Mouse (Mus musculus): ENCODE results near the gene Rmi1. TPM values are rescaled to one million over a fixed set of nuclear protein-coding genes. Genes with fewer than 3 reads are reported as not detected.
"Not testable (repeated sequence)": the region's sequence is repeated elsewhere in the genome, so short reads cannot be mapped to it uniquely, and the experiment has no call there.

Gene Rmi1
- polyA plus RNA-seq, 1 experiment from 2014 or later, result 23.1 TPM

DNA sequence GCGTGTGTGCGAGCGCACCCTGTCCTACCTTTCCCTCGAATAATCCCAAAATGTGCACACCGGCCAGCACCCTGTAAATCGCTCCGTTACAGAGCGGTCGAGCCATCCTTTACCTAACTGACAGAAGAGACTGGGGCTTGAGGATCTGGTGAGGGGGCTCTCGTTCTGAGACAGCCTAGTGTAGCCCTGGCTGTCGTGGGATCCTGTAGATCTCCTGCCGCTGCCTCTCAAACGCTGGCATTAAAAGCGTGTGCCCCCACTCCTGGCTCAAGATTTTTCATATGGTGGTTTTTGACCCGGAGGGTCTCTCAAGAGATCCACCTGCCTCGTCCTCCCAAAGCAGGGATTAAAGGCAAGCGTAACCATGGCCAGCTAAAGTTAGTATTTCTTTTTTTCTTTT is 1.2 kb downstream of the Rmi1 start, which contains the start of gene Hnrnpk:
Gene Hnrnpk (minus strand): TSS at position 101 of the 400 bp plus-strand sequence.
- peak within 1 kb of the TSS; percentile 95 for H3K4me3 ChIP-seq
- peaks cover 17% of the 10 kb centered on the region for H3K4me1 ChIP-seq
- peak within 1 kb of the TSS; percentile 99 for H3K9ac ChIP-seq (replicated peaks)
- peak within 1 kb of the TSS; percentile 53 for H3K4me2 ChIP-seq (replicated peaks)
- H3K36me3 ChIP-seq; ATAC-seq (replicated peaks); H3K27me3 ChIP-seq; H3K9me3 ChIP-seq: not testable (repeated sequence)
- H3K27ac ChIP-seq (replicated peaks), result peak within 1 kb of the TSS; percentile 98
- 7% methylated on average over 17 of the region's 17 CpGs for WGBS

DNA sequence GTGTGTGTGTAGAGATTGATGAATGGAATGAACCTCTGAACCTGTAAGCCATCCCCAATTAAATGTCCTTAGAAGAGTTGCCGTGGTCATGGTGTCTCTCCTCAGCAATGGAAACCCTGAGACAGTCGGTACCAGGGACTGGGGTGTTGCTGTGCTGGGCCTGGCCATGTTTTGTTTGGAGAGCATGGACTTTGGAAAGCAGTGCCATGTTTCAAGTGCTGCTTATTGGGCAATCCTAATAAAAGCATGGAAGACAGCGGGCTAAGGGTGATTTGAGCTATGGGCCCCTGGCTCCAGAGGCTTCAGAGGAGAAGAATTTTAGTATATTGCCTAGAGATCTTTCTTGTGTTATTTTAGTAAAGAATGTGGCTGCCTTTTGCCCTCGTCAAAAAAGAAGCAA is 9.0 kb downstream of the Rmi1 start:
- Histone ChIP-seq H3K9ac (replicated peaks) (no peak overlapping the region), H3K27ac (replicated peaks) (no peak overlapping the region), H3K9me3 (no peaks in the 10 kb centered on the region), H3K36me3 (peaks cover 8% of the 10 kb centered on the region; the same call in 1 of the 2 replicates), H3K4me2 (replicated peaks) (no peak overlapping the region), H3K4me1 (no peaks in the 10 kb centered on the region), H3K4me3 (no peak overlapping the region), H3K27me3 (no peaks in the 10 kb centered on the region)
- 94% methylated on average over 4 of the region's 4 CpGs for WGBS
- ATAC-seq (replicated peaks), result no peak

DNA sequence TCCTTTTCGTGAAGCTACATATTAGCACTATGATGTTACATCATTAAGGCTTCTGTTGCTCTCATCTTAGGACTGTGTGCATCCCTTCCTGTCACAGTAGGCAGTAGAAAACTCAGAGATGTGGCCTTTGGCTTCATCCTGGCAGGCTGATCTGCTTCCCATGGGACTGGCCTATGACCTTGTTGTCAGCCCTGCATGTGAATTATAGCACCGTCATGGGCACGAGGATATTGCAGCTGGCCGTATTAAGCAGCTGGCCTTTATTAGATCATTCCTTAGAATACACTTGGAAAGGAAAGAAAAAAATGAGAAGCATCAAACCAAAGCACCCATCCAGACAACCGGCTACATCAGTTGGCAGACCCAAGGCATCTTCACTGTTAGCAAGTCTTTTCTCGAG is 13.3 kb downstream of the Rmi1 start:
- H3K4me2 ChIP-seq (replicated peaks), result no peak overlapping the region
- 85% methylated on average over 6 of the region's 6 CpGs for WGBS
- no peak for ATAC-seq (replicated peaks)
- no peak overlapping the region for H3K27ac ChIP-seq (replicated peaks)
- H3K36me3 ChIP-seq, result 0 out of 2 replicates have a peak, but pooled peaks cover 5% of the 10 kb centered on the region
- no peaks in the 10 kb centered on the region for H3K4me1 ChIP-seq
- no peak overlapping the region for H3K4me3 ChIP-seq
- H3K27me3 ChIP-seq, result no peaks in the 10 kb centered on the region
- H3K9ac ChIP-seq (replicated peaks), result no peak overlapping the region
- no peaks in the 10 kb centered on the region for H3K9me3 ChIP-seq

DNA sequence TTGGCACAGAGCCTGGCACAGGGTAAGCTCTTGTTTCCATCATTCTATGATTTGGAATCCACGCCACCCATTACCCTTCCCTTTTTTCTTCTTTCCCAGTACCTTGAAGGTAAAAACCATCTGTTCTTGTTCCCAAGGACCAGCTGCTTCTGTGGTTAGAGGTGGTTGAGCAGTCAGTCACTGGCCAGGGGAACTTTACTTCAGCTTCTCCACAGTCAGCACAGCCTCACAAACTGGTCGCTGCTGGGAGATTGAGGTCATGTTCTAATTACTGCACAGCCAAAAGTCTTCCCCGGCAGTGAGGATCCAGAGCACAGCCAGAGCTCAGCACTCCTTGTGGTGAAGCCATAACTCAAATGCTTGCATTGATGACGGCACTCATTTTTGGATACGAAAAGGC is 13.8 kb downstream of the Rmi1 start:
- no peaks in the 10 kb centered on the region for H3K9me3 ChIP-seq
- H3K9ac ChIP-seq (replicated peaks), result no peak overlapping the region
- no peak overlapping the region for H3K4me2 ChIP-seq (replicated peaks)
- ATAC-seq (replicated peaks), result no peak
- H3K27me3 ChIP-seq, result no peaks in the 10 kb centered on the region
- 90% methylated on average over 5 of the region's 5 CpGs for WGBS
- H3K4me1 ChIP-seq, result no peaks in the 10 kb centered on the region
- 0 out of 2 replicates have a peak, but pooled peaks cover 5% of the 10 kb centered on the region for H3K36me3 ChIP-seq
- no peak overlapping the region for H3K27ac ChIP-seq (replicated peaks)
- no peak overlapping the region for H3K4me3 ChIP-seq

DNA sequence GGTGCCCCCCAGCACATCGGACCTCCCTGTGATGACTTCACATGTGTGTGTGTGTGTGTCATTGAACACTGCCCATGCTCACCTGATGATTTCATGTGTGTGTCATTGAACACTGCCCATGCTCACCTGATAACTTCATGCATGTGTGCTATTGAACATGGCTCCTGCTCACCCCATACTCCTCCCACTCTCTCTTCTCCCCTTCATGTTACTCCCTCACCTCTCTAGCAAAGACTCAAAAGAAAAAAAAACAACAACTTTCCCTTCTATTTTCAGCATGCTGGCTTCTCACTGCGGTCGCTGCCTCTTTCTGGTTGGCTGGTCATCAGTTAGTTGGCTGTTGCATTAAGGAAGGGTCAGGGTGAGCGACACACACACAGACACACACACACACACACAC is 16.6 kb downstream of the Rmi1 start:
- Histone ChIP-seq H3K9me3 (no peaks in the 10 kb centered on the region), H3K27me3 (no peaks in the 10 kb centered on the region), H3K4me2 (replicated peaks) (no peak overlapping the region), H3K4me3 (no peak overlapping the region), H3K4me1 (no peaks in the 10 kb centered on the region), H3K27ac (replicated peaks) (no peak overlapping the region), H3K9ac (replicated peaks) (no peak overlapping the region), H3K36me3 (no peaks in the 10 kb centered on the region)
- WGBS, result 82% methylated on average over 4 of the region's 4 CpGs
- ATAC-seq (replicated peaks), result no peak

DNA sequence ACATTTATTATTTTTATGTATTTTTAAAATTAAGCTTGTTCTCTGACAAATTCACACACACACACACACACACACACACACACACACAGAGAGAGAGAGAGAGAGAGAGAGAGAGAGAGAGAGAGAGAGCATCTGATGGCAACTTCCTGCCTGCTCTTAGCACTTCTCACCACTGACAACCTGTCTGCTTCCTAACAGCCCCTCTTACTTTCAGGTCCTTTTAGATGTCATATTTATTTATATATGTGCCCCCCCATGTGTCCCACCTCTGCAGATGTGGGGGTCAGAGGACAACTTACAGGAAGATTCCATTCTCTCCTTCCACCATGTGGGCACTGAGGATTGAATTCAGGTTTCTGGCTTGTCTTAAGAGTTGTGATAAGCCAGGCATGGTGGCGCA is 17.2 kb downstream of the Rmi1 start:
- no peaks in the 10 kb centered on the region for H3K4me1 ChIP-seq
- no peaks in the 10 kb centered on the region for H3K9me3 ChIP-seq
- no peak overlapping the region for H3K4me3 ChIP-seq
- ATAC-seq (replicated peaks), result no peak
- no peak overlapping the region for H3K4me2 ChIP-seq (replicated peaks)
- no peak overlapping the region for H3K9ac ChIP-seq (replicated peaks)
- H3K36me3 ChIP-seq, result no peaks in the 10 kb centered on the region
- WGBS, result 97% methylated on average over 1 of the region's 1 CpGs
- no peaks in the 10 kb centered on the region for H3K27me3 ChIP-seq
- H3K27ac ChIP-seq (replicated peaks), result no peak overlapping the region

DNA sequence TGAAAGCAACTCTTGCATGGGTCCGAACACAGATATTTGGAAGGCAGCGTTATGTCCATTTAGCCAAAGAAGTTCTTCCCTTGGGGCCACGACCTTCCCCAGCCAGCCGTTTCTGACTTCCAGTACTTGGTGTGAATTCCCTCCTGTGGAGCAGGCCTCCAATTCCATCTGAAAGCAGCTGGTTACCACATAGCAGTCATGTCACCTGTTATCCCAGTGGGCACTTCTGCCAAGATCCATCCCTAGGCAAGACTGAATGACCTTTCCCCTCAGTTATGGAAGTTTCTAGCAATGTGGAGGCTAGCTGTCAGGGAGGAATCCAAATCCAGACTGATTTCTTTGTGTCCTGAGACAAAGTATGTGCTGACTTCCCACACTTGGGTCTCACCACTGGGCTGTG is 19.0 kb downstream of the Rmi1 start:
- Histone ChIP-seq H3K4me1 (no peaks in the 10 kb centered on the region), H3K9ac (replicated peaks) (no peak overlapping the region), H3K4me2 (replicated peaks) (no peak overlapping the region), H3K9me3 (no peaks in the 10 kb centered on the region), H3K27me3 (no peaks in the 10 kb centered on the region), H3K4me3 (no peak overlapping the region), H3K36me3 (no peaks in the 10 kb centered on the region), H3K27ac (replicated peaks) (no peak overlapping the region)
- ATAC-seq (replicated peaks), result no peak
- 84% methylated on average over 4 of the region's 4 CpGs for WGBS

DNA sequence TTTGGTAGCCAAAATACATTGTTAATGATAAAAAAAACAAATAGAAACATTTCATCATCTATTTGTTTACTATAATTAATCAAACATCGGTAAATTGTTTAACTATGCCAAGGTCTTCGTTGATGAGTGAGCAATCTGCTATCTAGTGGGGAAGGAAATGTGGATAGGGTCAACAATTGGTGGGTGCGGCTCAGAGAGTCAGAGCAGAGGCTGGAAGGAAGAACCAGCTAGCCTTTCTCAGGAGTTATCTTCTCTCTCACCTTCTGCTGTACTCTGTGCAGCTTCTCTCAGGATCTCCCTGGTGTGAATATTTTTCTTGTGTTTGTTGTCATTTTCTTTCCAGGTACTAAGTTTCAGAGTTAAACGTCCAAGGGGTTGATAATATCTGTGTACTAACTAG is 20.2 kb downstream of the Rmi1 start:
- H3K4me2 ChIP-seq (replicated peaks), result no peak overlapping the region
- WGBS, result 89% methylated on average over 4 of the region's 4 CpGs
- no peaks in the 10 kb centered on the region for H3K9me3 ChIP-seq
- H3K27ac ChIP-seq (replicated peaks), result no peak overlapping the region
- H3K36me3 ChIP-seq, result no peaks in the 10 kb centered on the region
- no peak for ATAC-seq (replicated peaks)
- no peaks in the 10 kb centered on the region for H3K4me1 ChIP-seq
- no peaks in the 10 kb centered on the region for H3K27me3 ChIP-seq
- no peak overlapping the region for H3K9ac ChIP-seq (replicated peaks)
- H3K4me3 ChIP-seq, result no peak overlapping the region

DNA sequence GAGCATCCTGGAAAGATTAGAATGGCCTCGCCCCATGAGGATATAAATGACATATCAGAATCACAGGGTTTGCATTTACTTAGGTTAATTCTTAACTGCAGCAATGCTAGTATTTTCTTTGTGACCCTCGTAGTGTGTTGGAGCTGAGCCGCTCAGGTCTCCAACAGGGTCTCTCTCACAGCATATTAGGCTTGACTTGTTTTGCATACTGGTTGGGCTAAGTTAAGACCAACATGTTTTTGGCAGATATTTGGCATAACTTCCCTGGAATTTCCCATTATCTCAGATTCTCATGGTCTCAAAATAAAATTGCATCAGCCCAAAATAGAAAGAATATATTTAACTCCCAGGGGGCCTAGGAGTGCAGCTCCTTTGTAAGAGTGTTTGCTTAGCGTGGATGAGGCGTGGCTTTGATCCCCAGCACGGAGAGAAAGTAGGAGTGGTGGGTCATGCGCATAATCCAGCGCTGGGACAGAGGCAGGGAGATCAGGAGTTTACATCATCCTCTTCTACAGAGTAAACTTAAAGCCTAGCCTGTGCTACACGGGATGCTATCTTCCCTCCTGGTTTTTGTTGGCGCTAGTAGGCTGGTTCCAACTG is 21.1 kb downstream of the Rmi1 start:
- Histone ChIP-seq H3K27ac (replicated peaks) (no peak overlapping the region), H3K4me3 (no peak overlapping the region), H3K4me1 (no peaks in the 10 kb centered on the region), H3K4me2 (replicated peaks) (no peak overlapping the region), H3K9ac (replicated peaks) (no peak overlapping the region), H3K36me3 (no peaks in the 10 kb centered on the region), H3K27me3 (no peaks in the 10 kb centered on the region), H3K9me3 (no peaks in the 10 kb centered on the region)
- WGBS, result 68% methylated on average over 10 of the region's 10 CpGs
- ATAC-seq (replicated peaks), result no peak

DNA sequence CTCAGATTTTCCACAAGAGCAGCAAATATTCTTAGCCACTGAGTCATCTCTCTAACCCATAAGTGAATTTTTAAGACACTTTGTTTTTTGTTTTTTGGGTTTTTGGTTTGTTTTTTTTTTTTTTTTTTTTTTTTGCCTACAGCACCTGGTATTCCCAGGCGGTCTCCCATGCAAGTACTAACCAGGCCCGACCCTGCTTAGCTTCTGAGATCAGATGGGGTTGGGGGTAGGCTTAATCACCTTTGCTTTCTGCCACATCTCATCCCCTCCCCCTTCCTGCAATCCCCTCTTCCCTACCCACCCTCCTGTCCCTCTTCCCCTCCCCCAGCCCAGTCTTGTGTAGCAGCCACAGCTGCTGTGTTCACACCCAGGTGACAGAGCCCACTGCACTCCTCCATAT is 37.7 kb downstream of the Rmi1 start:
- WGBS, result 61% methylated on average over 2 of the region's 2 CpGs
- Histone ChIP-seq H3K4me1 (no peaks in the 10 kb centered on the region), H3K4me2 (replicated peaks) (no peak overlapping the region), H3K27ac (replicated peaks) (no peak overlapping the region), H3K4me3 (no peak overlapping the region), H3K9ac (replicated peaks) (no peak overlapping the region), H3K36me3 (no peaks in the 10 kb centered on the region), H3K9me3 (no peaks in the 10 kb centered on the region), H3K27me3 (no peaks in the 10 kb centered on the region)
- no peak for ATAC-seq (replicated peaks)

DNA sequence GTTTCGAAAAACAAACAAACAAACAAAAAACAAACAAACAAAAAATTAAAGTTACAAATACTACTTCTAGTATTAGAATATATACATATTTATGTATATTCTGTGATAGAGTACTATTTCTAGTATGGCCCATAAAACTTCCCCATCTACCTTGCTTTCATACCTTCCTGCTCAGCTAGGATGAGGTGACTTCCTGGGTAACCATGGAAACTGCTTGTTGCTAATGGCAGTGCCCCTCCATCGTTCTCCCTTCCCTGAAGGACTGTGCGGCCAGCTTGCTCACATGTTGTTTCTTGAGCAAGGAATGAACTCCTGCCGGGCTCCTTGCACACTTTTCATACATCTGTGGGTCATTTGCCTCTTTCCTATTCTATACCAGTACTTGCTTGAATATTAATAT is 41.3 kb downstream of the Rmi1 start:
- H3K4me1 ChIP-seq, result no peaks in the 10 kb centered on the region
- no peak overlapping the region for H3K4me2 ChIP-seq (replicated peaks)
- WGBS, result 66% methylated on average over 4 of the region's 4 CpGs
- H3K4me3 ChIP-seq, result no peak overlapping the region
- H3K27ac ChIP-seq (replicated peaks), result no peak overlapping the region
- H3K9ac ChIP-seq (replicated peaks), result no peak overlapping the region
- no peaks in the 10 kb centered on the region for H3K36me3 ChIP-seq
- H3K9me3 ChIP-seq, result no peaks in the 10 kb centered on the region
- no peak for ATAC-seq (replicated peaks)
- no peaks in the 10 kb centered on the region for H3K27me3 ChIP-seq

DNA sequence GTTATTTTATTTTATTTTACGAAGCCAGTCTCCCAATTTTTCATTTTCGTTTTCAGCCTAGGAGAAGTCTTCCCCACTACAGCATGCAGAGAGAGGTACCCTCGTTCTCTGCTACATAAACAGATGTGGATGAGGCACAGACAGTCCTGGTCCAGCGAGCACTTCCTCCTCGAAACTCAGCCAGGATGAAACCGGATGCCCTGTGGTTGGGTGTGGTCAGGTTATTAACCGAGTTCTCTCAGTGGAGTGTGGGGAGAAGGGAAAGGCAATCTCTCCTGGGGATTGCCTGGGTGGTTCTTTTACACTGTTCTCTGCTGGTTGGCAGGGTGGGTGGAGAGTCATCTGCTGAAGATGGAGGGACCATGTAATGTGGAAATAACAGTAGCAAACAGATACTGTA is 41.7 kb downstream of the Rmi1 start:
- WGBS, result 70% methylated on average over 7 of the region's 7 CpGs
- Histone ChIP-seq H3K4me2 (replicated peaks) (no peak overlapping the region), H3K4me3 (no peak overlapping the region), H3K36me3 (no peaks in the 10 kb centered on the region), H3K27ac (replicated peaks) (no peak overlapping the region), H3K4me1 (no peaks in the 10 kb centered on the region), H3K9me3 (no peaks in the 10 kb centered on the region), H3K27me3 (no peaks in the 10 kb centered on the region), H3K9ac (replicated peaks) (no peak overlapping the region)
- no peak for ATAC-seq (replicated peaks)

DNA sequence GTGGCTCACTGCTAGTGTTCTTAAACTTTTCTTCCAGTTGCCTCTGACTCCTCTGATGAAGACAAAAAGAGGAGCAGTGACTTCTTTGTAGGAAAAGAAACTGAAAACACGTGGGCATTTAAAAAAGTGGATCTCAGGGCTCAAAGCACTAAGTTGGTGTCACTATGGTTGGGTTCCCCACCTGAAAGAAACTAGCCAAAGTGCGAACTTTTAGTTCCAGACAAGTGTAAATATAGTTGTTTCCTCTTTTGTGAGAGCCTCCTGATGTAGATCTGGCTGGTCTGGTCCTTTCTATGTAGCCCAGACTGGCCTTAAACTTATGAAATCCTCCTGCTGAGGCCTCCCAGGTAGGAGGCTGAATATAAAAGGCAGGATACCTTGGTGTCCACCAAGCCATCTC is 44.5 kb downstream of the Rmi1 start:
- no peak overlapping the region for H3K4me3 ChIP-seq
- H3K4me1 ChIP-seq, result peaks cover 12% of the 10 kb centered on the region
- H3K9ac ChIP-seq (replicated peaks), result no peak overlapping the region
- ATAC-seq (replicated peaks), result no peak
- 77% methylated on average over 2 of the region's 2 CpGs for WGBS
- H3K9me3 ChIP-seq, result no peaks in the 10 kb centered on the region
- H3K4me2 ChIP-seq (replicated peaks), result no peak overlapping the region
- H3K27ac ChIP-seq (replicated peaks), result no peak overlapping the region
- no peaks in the 10 kb centered on the region for H3K36me3 ChIP-seq
- H3K27me3 ChIP-seq, result no peaks in the 10 kb centered on the region

Data from forebrain, embryonic 15.5 days (tissue).